Mouse (Mus musculus) embryonic facial prominence, embryonic 12.5 days (tissue): ENCODE results near the gene Gigyf2. TPM values are rescaled to one million over a fixed set of nuclear protein-coding genes. Genes with fewer than 3 reads are reported as not detected.

Experiments
- ATAC-seq: fragments of 200-750 bp; cut with Nextera tagmentation; 2 replicates; pipeline ENCODE4 v1.8.0; 2017; ENCODE audit not compliant: insufficient number of reproducible peaks, insufficient read depth, low FRiP score, low TSS enrichment
- H3K27ac ChIP-seq: fragments of 300-500 bp; sonication (generic); 2 replicates; pipeline ENCODE4 v1.5.1; 2016; ENCODE audit warnings: mild to moderate bottlenecking
- H3K27me3 ChIP-seq: fragments of 300-500 bp; sonication (generic); 2 replicates; pipeline ENCODE4 v1.6.1; 2016; ENCODE audit warnings: mild to moderate bottlenecking, moderate library complexity
- H3K36me3 ChIP-seq: fragments of 300-500 bp; sonication (generic); 2 replicates; pipeline ENCODE4 v1.6.1; 2016; ENCODE audit warnings: mild to moderate bottlenecking
- H3K4me1 ChIP-seq: fragments of 300-500 bp; sonication (generic); 2 replicates; pipeline ENCODE4 v1.6.1; 2016
- H3K4me2 ChIP-seq: fragments of 300-500 bp; sonication (generic); replicated peaks from 2 replicates; pipeline ENCODE4 v1.6.1; 2016; ENCODE audit warnings: mild to moderate bottlenecking, moderate library complexity
- H3K4me3 ChIP-seq: fragments of 300-500 bp; sonication (generic); 2 replicates; pipeline ENCODE4 v1.5.1; 2016; ENCODE audit warnings: mild to moderate bottlenecking
- H3K9ac ChIP-seq: fragments of 300-500 bp; sonication (generic); 2 replicates; pipeline ENCODE4 v1.6.1; 2016; ENCODE audit warnings: mild to moderate bottlenecking, moderate library complexity
- H3K9me3 ChIP-seq: fragments of 300-500 bp; sonication (generic); 2 replicates; pipeline ENCODE4 v1.6.1; 2016; ENCODE audit warnings: mild to moderate bottlenecking, moderate library complexity
- WGBS: fragments of 180-500 bp; shearing (Covaris S2); methylation state at CpG from one replicate; pipeline ENCODE4 v1.1.7; 2016; 5-methylcytosine and 5-hydroxymethylcytosine counted together
- polyA plus RNA-seq: library from polyadenylated mRNA; unstranded; fragments of >200 nt; fragmentation: Nextera tagmentation; extraction: Ambion mirVana; gene quantifications from 2 replicates; pipeline ENCODE4 v1.2.1, GENCODE M21; 2016

Gene Gigyf2
- polyA plus RNA-seq, 1 experiment from 2014 or later: 60.5 TPM

GRCm38 (mm10) chr1:87324649-87325048 is 2.1 kb upstream of the Gigyf2 start:
- Histone ChIP-seq H3K27me3 (no peaks in the 10 kb centered on the region), H3K4me2 (no peak overlapping the region), H3K27ac (no peak overlapping the region), H3K36me3 (no peaks in the 10 kb centered on the region), H3K4me1 (peaks cover 7% of the 10 kb centered on the region; the same call in 1 of the 2 replicates), H3K9ac (no peak overlapping the region), H3K9me3 (peaks cover 14% of the 10 kb centered on the region), H3K4me3 (no peak overlapping the region)
- no peak for ATAC-seq

GRCm38 (mm10) chr1:87327165-87327861 is 515 bp downstream of the Gigyf2 start:
- no peaks in the 10 kb centered on the region for H3K27me3 ChIP-seq
- peak overlapping the region; percentile 95 for H3K27ac ChIP-seq
- ATAC-seq: peak; percentile 81
- H3K36me3 ChIP-seq: no peaks in the 10 kb centered on the region; the same call in 1 of the 2 replicates
- peak overlapping the region; percentile 78 for H3K4me2 ChIP-seq
- whole genome bisulfite sequencing: under 1% methylated on average over 51 of the region's 53 CpGs
- peak overlapping the region; percentile 98 for H3K4me3 ChIP-seq
- H3K9ac ChIP-seq: peak overlapping the region; percentile 98
- peaks cover 7% of the 10 kb centered on the region; the same call in 1 of the 2 replicates for H3K4me1 ChIP-seq
- H3K9me3 ChIP-seq: no peaks in the 10 kb centered on the region

DNA sequence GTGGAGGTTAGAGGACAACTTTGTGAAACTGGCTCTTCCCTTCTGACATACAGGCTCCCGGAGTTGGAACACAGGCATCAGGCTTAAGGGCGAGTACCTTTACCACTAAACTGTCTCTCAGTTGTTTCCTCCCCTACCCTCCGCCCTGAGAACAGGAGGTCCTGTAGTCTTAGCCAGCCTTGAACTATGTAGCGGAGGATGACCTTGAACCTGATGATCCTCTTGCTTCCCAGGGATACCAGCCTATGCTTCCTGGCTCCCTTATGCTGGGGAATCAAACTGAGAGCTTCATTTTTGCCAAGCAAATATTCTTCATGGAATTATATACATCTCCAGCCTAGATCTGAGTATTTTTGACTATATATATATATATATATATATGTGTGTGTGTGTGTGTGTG is 5.0 kb downstream of the Gigyf2 start:
- Histone ChIP-seq H3K27me3 (no peaks in the 10 kb centered on the region), H3K4me2 (no peak overlapping the region), H3K9me3 (no peaks in the 10 kb centered on the region), H3K27ac (no peak overlapping the region), H3K36me3 (peaks cover 26% of the 10 kb centered on the region), H3K9ac (no peak overlapping the region), H3K4me1 (peaks cover 7% of the 10 kb centered on the region; the same call in 1 of the 2 replicates), H3K4me3 (no peak overlapping the region)
- WGBS: 92% methylated on average over 4 of the region's 4 CpGs
- no peak for ATAC-seq

DNA sequence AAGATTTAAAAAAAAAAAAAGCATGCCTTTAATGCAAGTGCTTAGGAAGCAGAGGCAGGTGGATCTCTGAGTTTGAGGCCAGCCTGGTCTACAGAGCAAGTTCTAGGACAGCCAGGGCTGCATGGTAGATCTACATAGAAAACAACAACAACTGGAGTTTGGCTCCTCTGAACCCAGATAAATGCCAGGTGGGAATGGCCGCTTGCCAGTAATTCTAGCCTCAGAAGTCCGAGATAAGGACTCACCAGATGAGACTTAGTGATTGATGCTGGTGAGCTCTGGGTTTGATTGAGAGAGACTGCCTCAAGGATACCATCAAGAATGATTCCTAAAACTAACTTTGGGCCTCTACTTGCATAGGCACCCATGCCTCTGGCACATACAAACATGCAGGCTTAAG is 23.8 kb downstream of the Gigyf2 start:
- Histone ChIP-seq H3K4me1 (no peaks in the 10 kb centered on the region), H3K9me3 (no peaks in the 10 kb centered on the region), H3K4me3 (no peak overlapping the region), H3K27ac (no peak overlapping the region), H3K27me3 (no peaks in the 10 kb centered on the region), H3K36me3 (peaks cover 18% of the 10 kb centered on the region; the same call in 1 of the 2 replicates), H3K9ac (no peak overlapping the region), H3K4me2 (no peak overlapping the region)
- WGBS: 82% methylated on average over 2 of the region's 2 CpGs
- ATAC-seq: no peak

DNA sequence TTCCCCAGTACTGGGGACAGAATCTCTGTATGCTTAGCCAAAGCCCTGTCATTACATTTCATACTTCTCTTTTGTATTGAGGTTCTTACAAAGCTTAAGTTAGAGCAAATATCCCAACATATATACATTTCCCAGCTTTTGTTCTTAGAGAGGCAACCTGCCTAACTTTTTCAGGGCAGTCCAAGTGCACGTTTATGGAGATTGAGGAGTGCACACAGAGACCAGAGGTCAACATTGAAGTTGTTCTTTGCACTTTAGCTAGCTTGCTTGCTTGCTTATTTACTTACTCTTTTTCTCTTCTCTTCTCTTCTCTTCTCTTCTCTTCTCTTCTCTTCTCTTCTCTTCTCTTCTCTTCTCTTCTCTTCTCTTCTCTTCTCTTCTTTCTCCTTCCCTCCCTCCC is 33.5 kb downstream of the Gigyf2 start:
- no peak overlapping the region for H3K9ac ChIP-seq
- no peak overlapping the region for H3K4me2 ChIP-seq
- 77% methylated on average over 1 of the region's 1 CpGs for WGBS
- H3K9me3 ChIP-seq: no peaks in the 10 kb centered on the region
- no peak overlapping the region for H3K4me3 ChIP-seq
- no peak overlapping the region for H3K27ac ChIP-seq
- no peaks in the 10 kb centered on the region for H3K4me1 ChIP-seq
- no peaks in the 10 kb centered on the region for H3K27me3 ChIP-seq
- H3K36me3 ChIP-seq: peaks cover 11% of the 10 kb centered on the region
- no peak for ATAC-seq

GRCm38 (mm10) chr1:87378024-87378560 is 51.3 kb downstream of the Gigyf2 start:
- 80% methylated on average over 3 of the region's 3 CpGs for WGBS
- no peaks in the 10 kb centered on the region for H3K9me3 ChIP-seq
- no peaks in the 10 kb centered on the region for H3K27me3 ChIP-seq
- H3K4me1 ChIP-seq: no peaks in the 10 kb centered on the region
- H3K4me3 ChIP-seq: no peak overlapping the region
- H3K4me2 ChIP-seq: no peak overlapping the region
- no peak overlapping the region for H3K9ac ChIP-seq
- no peak for ATAC-seq
- no peak overlapping the region for H3K27ac ChIP-seq
- H3K36me3 ChIP-seq: peaks cover 29% of the 10 kb centered on the region

GRCm38 (mm10) chr1:87379919-87380318 is 53.1 kb downstream of the Gigyf2 start:
- Histone ChIP-seq H3K36me3 (peaks cover 26% of the 10 kb centered on the region), H3K4me2 (no peak overlapping the region), H3K4me1 (no peaks in the 10 kb centered on the region), H3K27ac (no peak overlapping the region), H3K4me3 (no peak overlapping the region), H3K9ac (no peak overlapping the region), H3K27me3 (no peaks in the 10 kb centered on the region), H3K9me3 (no peaks in the 10 kb centered on the region)
- WGBS: 83% methylated on average over 1 of the region's 1 CpGs
- no peak for ATAC-seq

DNA sequence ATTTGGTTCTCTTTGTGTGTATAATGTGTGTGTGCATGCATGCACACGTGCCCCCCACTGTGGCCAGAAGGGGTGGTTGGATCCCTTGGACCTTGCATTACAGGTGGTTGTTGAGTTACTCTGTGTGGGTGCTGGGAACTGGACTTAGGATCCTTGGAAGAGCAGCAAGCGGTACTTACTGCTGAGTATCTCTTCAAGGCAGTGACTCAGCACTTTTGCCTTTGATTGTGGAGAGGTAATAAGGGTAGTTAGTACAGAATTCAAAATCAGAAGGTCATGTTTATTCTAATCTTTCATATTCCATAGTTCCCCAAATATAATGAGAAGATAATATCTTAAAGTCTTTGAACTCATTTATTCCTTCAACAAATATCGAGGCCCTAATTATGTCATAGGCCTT is 54.4 kb downstream of the Gigyf2 start:
- no peak overlapping the region for H3K4me2 ChIP-seq
- no peaks in the 10 kb centered on the region for H3K4me1 ChIP-seq
- no peak overlapping the region for H3K27ac ChIP-seq
- H3K27me3 ChIP-seq: no peaks in the 10 kb centered on the region
- H3K9ac ChIP-seq: no peak overlapping the region
- no peaks in the 10 kb centered on the region for H3K9me3 ChIP-seq
- no peak overlapping the region for H3K4me3 ChIP-seq
- H3K36me3 ChIP-seq: peaks cover 21% of the 10 kb centered on the region
- 93% methylated on average over 3 of the region's 3 CpGs for WGBS
- ATAC-seq: no peak

DNA sequence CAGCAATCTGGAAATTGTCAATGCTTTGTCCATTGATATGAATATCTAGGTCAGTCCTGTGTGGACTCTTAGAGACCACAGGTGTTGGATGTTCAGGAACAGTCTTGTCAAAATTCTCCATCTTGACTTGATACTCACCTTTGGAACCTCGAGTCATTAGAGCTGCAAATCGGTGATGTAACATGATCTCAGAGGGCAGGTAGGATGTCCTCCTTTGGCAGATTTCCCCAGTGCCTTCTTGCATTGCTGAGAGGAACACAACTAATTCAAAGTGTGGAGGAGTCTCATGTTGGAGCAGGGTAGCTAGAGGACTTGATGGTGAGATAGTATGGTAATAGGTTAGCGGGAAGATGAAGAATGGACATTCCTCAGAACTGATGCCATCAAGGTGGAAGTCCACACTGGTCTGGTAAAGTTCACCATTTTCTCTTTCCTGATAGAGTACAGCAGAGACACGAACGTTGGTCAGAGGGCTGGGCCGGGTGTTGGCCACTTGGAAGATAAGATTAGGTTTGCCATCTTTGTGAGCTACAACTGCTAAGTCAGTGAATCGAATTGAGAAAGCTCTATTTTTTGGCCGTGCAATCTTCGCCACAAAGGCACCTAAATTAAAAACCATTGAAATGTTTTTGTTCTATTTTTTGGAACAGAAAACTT is 59.8 kb downstream of the Gigyf2 start:
- Histone ChIP-seq H3K4me3 (no peak overlapping the region), H3K4me1 (no peaks in the 10 kb centered on the region), H3K36me3 (peaks cover 23% of the 10 kb centered on the region), H3K27me3 (no peaks in the 10 kb centered on the region), H3K9me3 (no peaks in the 10 kb centered on the region), H3K9ac (no peak overlapping the region), H3K4me2 (no peak overlapping the region), H3K27ac (no peak overlapping the region)
- 89% methylated on average over 9 of the region's 9 CpGs for WGBS
- ATAC-seq: no peak

DNA sequence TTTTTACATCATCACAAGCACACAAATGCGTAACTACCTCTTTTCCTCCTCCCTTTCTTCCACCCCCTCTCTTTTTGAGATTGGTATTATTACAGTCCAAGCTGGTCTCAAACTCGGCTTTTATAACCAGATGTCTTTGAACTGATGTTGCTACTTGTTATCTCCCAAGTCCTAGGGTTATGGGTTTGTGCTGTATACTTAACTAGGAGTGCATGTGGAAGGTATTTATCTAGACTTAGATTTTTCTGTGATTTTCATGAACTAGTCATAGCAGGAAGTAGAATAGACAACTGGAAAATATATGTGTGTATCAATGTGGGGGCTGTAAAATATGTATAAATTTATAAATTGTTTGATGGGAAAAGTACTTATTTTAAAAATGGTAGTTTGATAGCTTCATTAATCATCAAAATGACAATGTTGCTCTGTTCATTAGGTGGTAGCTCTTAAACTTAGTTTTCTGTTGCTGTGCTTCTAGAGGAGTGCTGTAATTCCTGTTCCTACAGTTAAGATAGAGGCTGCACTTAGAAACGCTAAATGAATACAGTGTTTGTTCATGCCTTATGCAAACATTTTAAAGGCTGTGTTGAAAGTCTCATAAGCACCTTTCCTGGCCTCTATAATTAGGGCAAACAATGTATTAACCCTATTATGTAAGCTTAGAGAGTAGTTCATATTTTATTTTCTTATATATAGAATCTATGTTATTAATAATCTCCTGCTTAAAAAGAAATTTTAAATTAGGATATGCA is 66.8 kb downstream of the Gigyf2 start:
- H3K27me3 ChIP-seq: no peaks in the 10 kb centered on the region
- H3K27ac ChIP-seq: no peak overlapping the region
- H3K9me3 ChIP-seq: no peaks in the 10 kb centered on the region
- H3K36me3 ChIP-seq: peaks cover 24% of the 10 kb centered on the region
- no peak for ATAC-seq
- no peak overlapping the region for H3K9ac ChIP-seq
- H3K4me3 ChIP-seq: no peak overlapping the region
- no peaks in the 10 kb centered on the region for H3K4me1 ChIP-seq
- no peak overlapping the region for H3K4me2 ChIP-seq
- WGBS: 79% methylated on average over 3 of the region's 3 CpGs

DNA sequence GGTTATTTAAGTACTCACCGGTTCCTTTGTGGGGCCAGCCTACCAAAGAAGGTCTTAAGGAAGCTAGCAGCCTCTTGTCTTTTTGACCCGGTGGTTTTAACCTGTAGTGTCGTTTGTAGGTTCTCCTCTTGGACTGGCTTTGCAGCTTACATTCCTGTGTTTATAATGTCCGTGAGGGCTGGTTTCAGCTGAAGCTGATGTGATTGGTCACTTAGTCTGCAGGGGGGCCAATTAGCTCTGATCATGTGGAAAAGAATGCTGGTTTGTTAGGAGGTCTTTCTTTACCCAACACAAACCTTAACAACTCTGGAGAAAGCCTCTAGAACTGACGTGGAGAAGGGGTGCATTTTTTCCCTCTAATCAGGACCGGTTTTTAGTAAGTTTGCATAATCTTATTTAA is 67.8 kb downstream of the Gigyf2 start, which contains the start of gene Kcnj13:
Gene Kcnj13 (minus strand): TSS at position 136 of the 400 bp plus-strand sequence.
- H3K36me3 ChIP-seq: peaks cover 18% of the 10 kb centered on the region
- 36% methylated on average over 6 of the region's 6 CpGs for WGBS
- H3K4me2 ChIP-seq: no peak within 1 kb of the TSS
- no peak within 1 kb of the TSS for H3K27ac ChIP-seq
- H3K9me3 ChIP-seq: no peaks in the 10 kb centered on the region
- no peak within 1 kb of the TSS for H3K9ac ChIP-seq
- no peaks in the 10 kb centered on the region for H3K27me3 ChIP-seq
- ATAC-seq: no peak
- no peaks in the 10 kb centered on the region for H3K4me1 ChIP-seq
- H3K4me3 ChIP-seq: no peak within 1 kb of the TSS
